Mouse (Mus musculus): Measurements from ENCODE around the gene Rhot2. TPM values are rescaled to one million over a fixed set of nuclear protein-coding genes. Genes with fewer than 3 reads are reported as not detected.

The Rhot2 gene
- polyA plus RNA-seq, 1 experiment: 108 TPM

GRCm38 (mm10) chr17:25880913-25881641 lies 36.4 kb upstream of the Rhot2 start:
- no peak overlapping the region for H3K27ac ChIP-seq (ENCODE audit: insufficient read depth, low read length)

DNA sequence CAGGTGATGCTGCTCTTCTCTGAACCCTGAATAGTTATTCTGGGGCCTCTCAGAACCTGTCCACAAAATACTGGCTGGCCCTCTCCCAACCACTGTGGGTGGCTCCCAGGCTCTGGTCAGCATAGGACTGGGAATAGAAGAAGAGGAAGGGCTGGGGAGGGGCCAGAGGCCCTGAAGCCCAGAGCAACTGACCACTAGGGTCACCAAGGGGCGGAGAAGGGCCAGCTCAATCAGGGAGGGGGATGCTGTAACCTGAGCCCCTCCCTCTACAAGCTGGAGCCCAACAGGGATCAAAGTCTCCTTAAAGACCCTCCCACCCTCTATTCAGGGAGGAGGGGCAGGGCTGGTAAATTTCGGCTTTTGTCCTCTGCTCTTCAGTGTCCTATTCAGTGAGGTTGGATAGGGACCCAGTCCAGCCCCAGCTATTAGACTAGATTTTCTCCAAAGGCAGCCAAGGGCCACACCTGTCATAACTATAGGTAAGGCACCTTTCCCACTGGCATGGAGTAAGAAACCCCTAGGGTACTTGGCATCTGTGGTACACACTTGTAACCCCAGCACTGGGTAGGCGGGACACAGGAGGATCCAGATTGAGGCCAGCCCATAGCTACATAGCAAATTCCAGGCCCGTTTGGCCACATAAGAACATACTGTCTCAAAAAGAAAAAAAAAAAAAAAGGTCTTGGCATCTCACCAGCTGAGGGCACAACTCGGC lies 35.7 kb upstream of the Rhot2 start, which contains the start of gene Wfikkn1:
Gene Wfikkn1, minus strand, starts transcription at position 663 of the 715 bp plus-strand sequence.
- Histone ChIP-seq H3K27ac (ENCODE audit: insufficient read depth, low read length) (no peak within 1 kb of the TSS), H3K4me3 (ENCODE audit: insufficient read depth, low read length) (no peak within 1 kb of the TSS), H3K4me1 (ENCODE audit: control insufficient read depth, insufficient read depth, low read length) (peaks cover 5% of the 10 kb centered on the region; the same call in 1 of the 2 replicates)
- TF ChIP-seq POLR2A (IDR thresholded peaks at IDR 0.05; ENCODE audit: extremely low read depth, insufficient read depth, low read length): no peak
- no peak for TF ChIP-seq CTCF (IDR thresholded peaks at IDR 0.05; ENCODE audit: extremely low read depth, insufficient read depth, low read length)

More at GRCm38 (mm10) chr17:25880913-25881641, 36.4 kb upstream of the Rhot2 start:
- H3K4me1 ChIP-seq (ENCODE audit: control insufficient read depth, insufficient read depth, low read length): peaks cover 5% of the 10 kb centered on the region; the same call in 1 of the 2 replicates
- no peak for TF ChIP-seq CTCF (IDR thresholded peaks at IDR 0.05; ENCODE audit: extremely low read depth, insufficient read depth, low read length)
- TF ChIP-seq POLR2A (IDR thresholded peaks at IDR 0.05; ENCODE audit: extremely low read depth, insufficient read depth, low read length): 0 out of 2 replicates have a peak, but pooled peaks have one; percentile 10
- H3K4me3 ChIP-seq (ENCODE audit: insufficient read depth, low read length): no peak overlapping the region

GRCm38 (mm10) chr17:25879750-25880149 lies 35.1 kb upstream of the Rhot2 start:
- peaks cover 5% of the 10 kb centered on the region; the same call in 1 of the 2 replicates for H3K4me1 ChIP-seq (ENCODE audit: control insufficient read depth, insufficient read depth, low read length)
- TF ChIP-seq CTCF (IDR thresholded peaks at IDR 0.05; ENCODE audit: extremely low read depth, insufficient read depth, low read length): no peak
- TF ChIP-seq POLR2A (IDR thresholded peaks at IDR 0.05; ENCODE audit: extremely low read depth, insufficient read depth, low read length): no peak
- no peak overlapping the region for H3K27ac ChIP-seq (ENCODE audit: insufficient read depth, low read length)
- H3K4me3 ChIP-seq (ENCODE audit: insufficient read depth, low read length): no peak overlapping the region

DNA sequence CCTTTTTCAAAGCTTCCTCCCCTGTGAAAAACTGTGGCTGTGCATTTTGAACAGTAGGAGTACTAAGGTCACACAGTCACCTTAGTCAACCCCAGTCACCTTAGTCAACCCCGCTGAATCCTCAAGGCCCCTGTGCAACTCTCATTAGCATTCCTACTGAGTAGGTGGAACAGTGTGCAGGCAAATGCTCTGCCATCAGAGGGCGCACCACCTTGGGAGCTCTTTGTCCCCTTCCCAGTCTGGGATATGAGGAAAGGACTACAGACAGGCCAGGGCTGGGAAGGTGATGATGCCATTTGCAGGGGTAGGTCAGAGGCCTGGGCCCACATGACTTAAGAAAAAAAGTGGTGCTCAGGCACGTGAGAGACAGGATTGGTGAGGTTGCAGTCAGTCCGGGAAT lies 34.6 kb upstream of the Rhot2 start:
- Histone ChIP-seq H3K4me1 (ENCODE audit: control insufficient read depth, insufficient read depth, low read length) (peaks cover 5% of the 10 kb centered on the region; the same call in 1 of the 2 replicates), H3K4me3 (ENCODE audit: insufficient read depth, low read length) (no peak overlapping the region), H3K27ac (ENCODE audit: insufficient read depth, low read length) (no peak overlapping the region)
- no peak for TF ChIP-seq POLR2A (IDR thresholded peaks at IDR 0.05; ENCODE audit: extremely low read depth, insufficient read depth, low read length)
- TF ChIP-seq CTCF (IDR thresholded peaks at IDR 0.05; ENCODE audit: extremely low read depth, insufficient read depth, low read length): peak; percentile 53

- peaks cover 5% of the 10 kb centered on the region; the same call in 1 of the 2 replicates for H3K4me1 ChIP-seq (ENCODE audit: control insufficient read depth, insufficient read depth, low read length)
- TF ChIP-seq POLR2A (IDR thresholded peaks at IDR 0.05; ENCODE audit: extremely low read depth, insufficient read depth, low read length) (no peak), CTCF (IDR thresholded peaks at IDR 0.05; ENCODE audit: extremely low read depth, insufficient read depth, low read length) (no peak)
- H3K4me3 ChIP-seq (ENCODE audit: insufficient read depth, low read length): no peak overlapping the region
- no peak overlapping the region for H3K27ac ChIP-seq (ENCODE audit: insufficient read depth, low read length)
These were observed 34.0 kb upstream of the Rhot2 start for GRCm38 (mm10) chr17:25878611-25879180.

- Histone ChIP-seq H3K4me3 (ENCODE audit: insufficient read depth, low read length) (no peak overlapping the region), H3K27ac (ENCODE audit: insufficient read depth, low read length) (no peak overlapping the region), H3K4me1 (ENCODE audit: control insufficient read depth, insufficient read depth, low read length) (peaks cover 5% of the 10 kb centered on the region; the same call in 1 of the 2 replicates)
- TF ChIP-seq CTCF (IDR thresholded peaks at IDR 0.05; ENCODE audit: extremely low read depth, insufficient read depth, low read length) (no peak), POLR2A (IDR thresholded peaks at IDR 0.05; ENCODE audit: extremely low read depth, insufficient read depth, low read length) (no peak)
These were observed 33.3 kb upstream of the Rhot2 start for GRCm38 (mm10) chr17:25877741-25878610.

GRCm38 (mm10) chr17:25877025-25877424 lies 32.4 kb upstream of the Rhot2 start:
- H3K4me1 ChIP-seq (ENCODE audit: control insufficient read depth, insufficient read depth, low read length): peaks cover 5% of the 10 kb centered on the region; the same call in 1 of the 2 replicates
- no peak overlapping the region for H3K27ac ChIP-seq (ENCODE audit: insufficient read depth, low read length)
- no peak overlapping the region for H3K4me3 ChIP-seq (ENCODE audit: insufficient read depth, low read length)
- TF ChIP-seq POLR2A (IDR thresholded peaks at IDR 0.05; ENCODE audit: extremely low read depth, insufficient read depth, low read length) (no peak), CTCF (IDR thresholded peaks at IDR 0.05; ENCODE audit: extremely low read depth, insufficient read depth, low read length) (no peak)

- Histone ChIP-seq H3K27ac (ENCODE audit: insufficient read depth, low read length) (no peak overlapping the region), H3K4me1 (ENCODE audit: control insufficient read depth, insufficient read depth, low read length) (peaks cover 5% of the 10 kb centered on the region; the same call in 1 of the 2 replicates), H3K4me3 (ENCODE audit: insufficient read depth, low read length) (peak overlapping the region; percentile 94)
- TF ChIP-seq CTCF (IDR thresholded peaks at IDR 0.05; ENCODE audit: extremely low read depth, insufficient read depth, low read length) (no peak), POLR2A (IDR thresholded peaks at IDR 0.05; ENCODE audit: extremely low read depth, insufficient read depth, low read length) (no peak)
These were observed 31.8 kb upstream of the Rhot2 start for GRCm38 (mm10) chr17:25876347-25876915.
